Mouse (Mus musculus) thymus, adult 2 months (tissue): ENCODE measurements around the gene Hist1h4a.

ENCODE experiments used
- CTCF ChIP-seq: fragments of 200-500 bp; IDR thresholded peaks from 2 replicates; pipeline ENCODE4 v1.5.1; 2012; ENCODE audit warnings: mild to moderate bottlenecking, control low read depth, low read length, moderate library complexity, borderline replicate concordance; ENCODE audit not compliant: control insufficient read depth, poor library complexity, insufficient read depth; ENCODE audit errors: extremely low read depth
- POLR2A ChIP-seq: fragments of 200-500 bp; IDR thresholded peaks from 2 replicates; pipeline ENCODE4 v1.6.1; 2012; ENCODE audit warnings: mild to moderate bottlenecking, low read length, control low read depth, moderate library complexity; ENCODE audit not compliant: control insufficient read depth, poor library complexity, insufficient read depth; ENCODE audit errors: extremely low read depth

DNA sequence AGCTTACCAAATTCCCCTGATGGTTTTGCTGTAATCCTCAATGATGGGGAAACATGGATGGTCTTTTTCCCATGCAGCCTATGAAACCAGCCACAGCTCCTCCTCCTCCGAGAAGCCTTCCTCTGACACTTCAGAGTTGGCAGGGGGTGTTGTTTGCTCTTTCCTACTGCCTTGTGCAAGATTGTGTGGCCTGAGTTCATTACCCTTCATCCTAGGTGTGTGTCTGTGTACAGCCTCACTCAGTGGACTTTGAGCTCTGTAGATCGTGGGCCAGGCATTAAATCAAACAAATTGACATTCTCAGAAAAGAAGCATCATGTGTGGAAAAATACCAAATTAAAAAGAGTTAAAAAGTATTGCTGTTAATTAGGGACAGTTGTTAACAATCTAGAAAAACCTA lies 43.5 kb upstream of the Hist1h4a start:
- TF ChIP-seq POLR2A (no peak), CTCF (no peak)
